Mouse (Mus musculus) 3134 (cell line): ENCODE data around the gene Hamp2.
"Not testable (repeated sequence)": the region's sequence is repeated elsewhere in the genome, so short reads cannot be mapped to it uniquely, and the experiment has no call there.

Source experiments
- DNase-seq: peaks from one replicate; pipeline ENCODE4 v3.0.0-alpha.2; 2011; ENCODE audit warnings: low spot score; ENCODE audit not compliant: insufficient read length; ENCODE audit errors: extremely low read depth

The Hamp2 gene

GRCm38 (mm10) chr7:30924581-30924980, at the start of gene Hamp2:
Gene Hamp2, minus strand, starts transcription at chr7:30924681.
- DNase-seq: not testable (repeated sequence)

- peak; percentile 74 for DNase-seq
These were observed 49.2 kb upstream of the Hamp2 start, which contains the start of gene Fam187b for GRCm38 (mm10) chr7:30973501-30974289. Gene Fam187b, plus strand, starts transcription at chr7:30973790.

DNA sequence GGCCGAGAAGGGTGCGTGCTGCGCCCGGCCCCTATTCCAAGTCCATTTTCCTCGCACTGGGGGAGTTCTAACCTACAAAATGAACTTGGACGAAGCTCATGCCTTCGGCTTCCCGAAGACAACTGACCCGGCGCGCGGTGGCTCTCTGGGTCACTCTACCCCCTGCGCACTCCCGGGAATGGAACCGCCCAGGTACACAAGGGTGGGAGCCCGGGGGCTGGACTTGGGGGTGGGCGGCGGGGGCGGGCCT, 48.7 kb upstream of the Hamp2 start, which contains the start of gene Lsr:
Gene Lsr, minus strand, starts transcription at position 214 of the 250 bp plus-strand sequence.
- DNase-seq: no peak

DNA sequence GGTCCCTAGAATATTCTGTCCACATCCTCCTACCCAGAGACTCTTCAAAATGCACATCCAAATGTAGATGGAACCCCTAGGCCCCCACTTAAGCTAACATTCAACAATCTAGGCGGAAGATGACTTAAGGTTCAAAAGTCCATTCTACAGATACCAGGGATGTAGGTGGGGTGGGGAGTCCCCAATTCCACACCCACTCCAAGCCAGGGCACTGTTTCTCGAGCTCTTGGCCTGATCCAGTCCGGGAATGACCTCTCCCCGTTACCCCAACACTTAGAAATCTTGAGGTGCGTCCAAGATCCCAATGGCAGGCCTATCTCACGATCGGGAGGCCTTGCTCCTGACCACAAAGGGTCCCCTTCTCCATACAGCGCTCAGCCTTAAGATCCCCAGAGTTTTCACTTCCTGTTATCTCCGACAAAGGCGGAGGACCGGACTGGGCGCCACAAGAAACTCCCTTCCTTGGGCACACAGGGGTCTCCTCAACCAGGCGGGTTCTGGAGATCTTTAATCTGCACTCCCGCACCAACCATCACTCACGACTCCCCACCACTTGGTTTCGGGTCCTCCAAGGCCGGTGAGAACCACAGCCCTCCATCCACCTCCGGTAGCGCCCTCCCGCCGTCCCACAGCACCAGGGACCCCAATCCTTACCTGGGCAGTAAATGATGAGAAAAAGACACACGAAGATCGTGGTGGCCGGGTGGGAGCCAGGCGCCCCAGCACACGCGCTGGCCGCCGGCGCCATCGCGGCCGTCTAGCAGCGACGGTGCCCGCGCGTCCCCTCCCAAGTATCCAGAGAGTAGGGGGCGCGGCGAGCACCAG, 48.2 kb upstream of the Hamp2 start:
- no peak for DNase-seq

DNA sequence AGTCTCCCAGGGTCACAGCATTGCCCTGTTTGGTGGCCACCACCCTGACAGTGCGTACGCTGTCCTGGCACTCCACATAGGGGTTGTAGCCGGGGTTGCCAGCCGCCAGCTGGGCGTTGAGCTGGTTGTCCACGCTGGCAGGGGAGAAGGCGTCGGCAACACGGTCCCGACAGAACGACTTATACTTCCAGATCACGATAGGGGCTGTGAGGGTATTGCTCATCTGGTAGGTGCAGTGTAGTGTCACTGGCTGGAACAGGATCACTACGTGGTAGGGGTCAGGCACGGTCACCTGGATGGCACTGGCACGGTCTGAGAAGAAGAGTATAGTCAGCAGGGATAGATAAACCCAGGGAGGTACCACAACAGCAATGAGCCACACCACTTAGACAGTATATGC, 47.4 kb upstream of the Hamp2 start:
- DNase-seq: no peak

GRCm38 (mm10) chr7:30969174-30969573, 44.7 kb upstream of the Hamp2 start:
- no peak for DNase-seq

GRCm38 (mm10) chr7:30968611-30969010, 44.1 kb upstream of the Hamp2 start:
- no peak for DNase-seq

- no peak for DNase-seq
These were observed 42.2 kb upstream of the Hamp2 start for GRCm38 (mm10) chr7:30966657-30967056.

DNA sequence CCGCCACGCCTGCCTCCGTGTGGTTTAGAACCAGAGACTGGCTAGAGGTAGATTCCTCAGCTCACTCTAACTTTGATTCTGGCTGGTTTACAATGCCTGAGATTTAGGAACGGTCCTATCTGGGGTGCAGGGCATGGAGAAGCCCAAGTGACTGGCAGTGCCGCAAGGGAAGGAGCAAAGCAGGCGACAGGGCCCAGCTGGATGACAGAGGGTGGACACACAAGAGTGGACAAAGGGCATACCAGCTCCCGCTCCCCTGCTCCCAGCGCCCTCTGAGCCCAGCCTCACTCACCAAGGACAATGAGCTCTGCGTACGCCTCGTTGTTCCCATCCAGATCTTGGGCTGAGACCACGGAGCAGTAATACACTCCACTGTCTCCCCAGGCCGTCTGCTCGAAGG, 41.2 kb upstream of the Hamp2 start:
- no peak for DNase-seq

DNA sequence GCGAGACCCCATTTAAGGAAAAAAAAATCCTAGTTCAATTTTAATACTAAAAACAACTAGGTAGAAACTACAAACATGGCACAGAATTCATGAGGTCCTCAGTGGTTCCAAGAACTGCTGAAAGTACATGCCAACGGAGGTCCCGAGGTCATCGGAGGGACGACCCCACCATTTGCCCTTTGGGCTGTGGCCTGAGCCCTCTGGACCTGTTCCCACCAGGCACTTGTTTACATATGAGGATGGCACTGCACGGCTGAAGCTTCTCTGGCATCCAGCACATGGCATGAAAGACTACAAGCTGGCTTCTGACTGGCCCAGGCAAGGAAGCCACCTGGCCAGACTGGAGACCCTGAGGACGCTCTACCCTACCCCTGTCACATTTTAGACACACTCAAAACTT, 39.9 kb upstream of the Hamp2 start:
- no peak for DNase-seq

DNA sequence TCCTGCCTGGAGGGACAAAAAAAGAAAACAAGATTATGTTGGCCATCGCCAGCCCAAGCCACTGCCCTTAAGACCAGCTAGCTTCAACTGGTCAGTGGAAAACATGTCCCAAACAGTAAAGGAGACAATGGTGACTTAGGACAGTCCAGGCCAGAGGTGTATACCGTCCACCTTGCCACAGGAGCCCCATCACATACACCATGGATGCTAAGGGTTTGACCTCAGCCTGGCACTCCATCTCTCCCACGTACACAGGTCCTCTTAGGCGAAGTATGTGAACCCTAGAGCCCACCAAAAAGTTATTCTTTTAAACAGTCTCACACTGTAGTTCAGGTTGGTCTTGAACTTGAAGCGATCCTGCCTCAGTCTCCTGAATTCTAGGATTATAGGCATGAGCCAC, 38.4 kb upstream of the Hamp2 start:
- no peak for DNase-seq

GRCm38 (mm10) chr7:30959786-30960349, 35.4 kb upstream of the Hamp2 start:
- DNase-seq: no peak

DNA sequence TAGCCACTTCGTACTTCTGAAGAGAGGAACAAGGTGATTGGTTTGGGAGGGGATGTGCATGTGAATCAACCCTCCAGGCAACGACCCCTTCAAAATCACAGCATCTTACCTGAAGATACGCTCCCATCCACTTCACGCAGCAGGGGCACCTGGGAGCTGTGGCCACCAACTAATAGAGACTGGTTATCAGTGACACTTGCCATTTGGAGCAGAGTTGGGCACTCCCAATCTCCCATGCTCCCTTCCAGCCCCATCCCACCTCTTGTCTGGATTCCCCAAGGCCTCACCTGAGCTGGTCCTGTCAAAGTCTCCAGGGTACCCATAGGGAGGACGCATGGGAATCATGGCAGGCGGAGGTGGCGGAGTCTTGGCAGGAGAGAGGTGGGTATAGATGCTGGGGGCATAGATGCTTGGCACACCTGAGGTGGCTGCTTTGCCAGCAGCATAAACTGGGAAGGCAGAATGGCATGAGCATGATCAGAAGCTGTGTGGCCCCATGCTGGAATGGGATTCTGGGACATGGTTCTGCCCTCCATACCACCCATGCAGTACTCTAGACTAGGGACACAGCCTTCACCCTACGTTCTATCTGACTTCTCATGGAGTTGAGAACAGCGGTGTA, 34.5 kb upstream of the Hamp2 start:
- no peak for DNase-seq

DNA sequence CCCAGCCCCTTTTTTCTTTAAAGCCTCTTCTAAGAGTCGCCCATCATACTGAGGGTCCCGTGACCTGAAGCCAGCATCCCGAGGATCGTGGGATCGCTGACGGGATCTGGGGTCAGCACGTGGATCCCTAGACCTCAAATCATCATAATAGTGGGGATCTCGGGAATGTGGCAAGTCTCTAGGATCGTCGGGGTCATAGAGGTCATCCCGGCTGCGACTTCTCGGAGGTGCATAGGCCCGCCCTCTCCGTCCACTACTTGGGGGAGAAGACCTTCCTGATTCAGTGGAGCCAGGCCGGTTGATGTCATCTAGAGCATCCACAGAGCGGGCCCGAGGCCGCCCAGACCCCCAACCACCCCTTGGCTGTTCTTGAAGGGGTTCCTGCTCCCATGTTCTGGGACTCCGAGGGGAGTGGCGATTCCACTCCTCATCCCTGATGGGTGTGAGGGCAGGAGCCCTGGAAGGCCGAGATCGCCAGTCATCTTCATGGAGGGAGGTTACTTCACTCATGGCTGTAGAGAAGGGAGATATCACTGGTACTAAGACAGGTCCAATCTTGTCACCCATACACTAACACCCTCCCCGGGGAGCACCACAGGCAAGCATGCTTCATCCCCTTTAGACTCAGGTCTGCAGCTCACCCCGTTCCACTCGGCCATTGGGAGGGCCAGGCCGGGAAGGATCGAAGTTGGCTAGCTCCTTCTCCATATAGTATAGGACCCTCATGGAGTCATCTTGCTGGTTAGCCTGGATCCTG, 33.8 kb upstream of the Hamp2 start:
- DNase-seq: no peak

- peak; percentile 90 for DNase-seq
These were observed 32.9 kb upstream of the Hamp2 start for GRCm38 (mm10) chr7:30957367-30957783.

DNA sequence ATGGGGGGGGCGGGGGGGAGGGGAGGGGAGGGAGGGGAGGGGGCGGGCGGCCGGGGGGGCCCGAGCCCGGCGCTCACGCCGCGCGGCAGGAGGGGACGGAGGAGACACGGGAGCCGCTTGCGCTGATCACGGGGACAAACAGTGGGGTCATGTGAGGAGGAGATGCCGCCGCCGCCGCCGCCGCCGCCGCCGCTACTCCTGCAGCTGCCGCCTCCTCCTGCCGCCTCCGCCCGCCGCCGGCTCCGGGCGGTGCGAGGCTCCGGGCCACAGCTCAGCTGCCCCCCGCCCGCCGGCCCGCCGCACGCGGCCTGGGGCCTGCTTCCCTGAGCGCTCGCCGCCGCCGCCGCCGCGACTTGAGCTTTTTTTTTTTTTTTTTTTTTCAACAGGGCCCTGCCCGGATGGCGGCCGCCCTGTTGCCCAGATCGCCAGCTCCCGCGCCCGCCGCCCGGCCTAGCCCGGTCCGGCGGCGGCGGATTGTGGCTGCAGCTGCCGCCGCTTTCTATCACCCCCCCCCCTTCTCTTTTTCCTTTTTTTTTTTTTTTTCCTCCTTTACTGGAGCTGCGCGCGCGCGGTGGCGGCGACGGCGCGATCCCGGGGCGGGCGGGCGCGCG, 32.4 kb upstream of the Hamp2 start, which contains the start of gene Usf2:
Gene Usf2, minus strand, starts transcription at position 48 of the 611 bp plus-strand sequence.
- no peak for DNase-seq

- DNase-seq: no peak
These were observed 31.9 kb upstream of the Hamp2 start for GRCm38 (mm10) chr7:30956357-30956751.

DNA sequence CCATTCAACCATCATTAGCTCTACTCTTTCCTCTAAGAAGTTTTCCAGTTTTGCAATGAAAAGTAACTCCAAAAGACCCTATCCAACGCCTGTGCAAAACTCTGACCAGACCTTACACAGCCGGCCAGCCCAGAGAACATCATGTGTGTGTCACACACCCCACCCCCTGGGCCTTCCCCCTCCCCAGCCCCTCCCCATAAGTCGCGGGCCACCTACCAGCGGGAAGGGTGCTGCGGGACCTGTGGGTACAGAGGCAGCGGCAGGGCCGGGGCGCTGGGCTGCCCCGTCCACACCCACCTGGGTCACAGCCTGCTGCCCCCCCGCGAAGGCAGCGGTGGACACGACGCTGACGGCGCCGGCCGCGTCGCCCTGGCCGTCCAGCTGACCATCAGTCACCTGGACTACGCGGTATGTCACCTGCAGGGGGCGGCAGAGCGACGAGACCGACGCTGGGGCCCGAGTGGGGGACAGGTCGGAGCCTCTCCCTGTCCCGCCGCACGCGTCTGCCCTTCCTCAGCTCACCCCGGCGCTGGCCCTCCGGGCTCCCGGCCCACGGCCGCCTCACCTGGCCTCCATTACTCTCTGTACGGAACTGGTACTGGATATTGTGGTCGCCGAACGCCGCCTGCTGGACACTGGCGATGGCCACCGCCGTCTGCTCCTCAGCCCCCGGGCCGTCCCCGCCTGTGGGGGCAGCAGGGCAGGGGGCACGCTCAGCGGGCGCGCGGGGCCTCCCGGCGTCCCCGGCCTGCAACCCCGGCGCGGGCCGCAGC, 31.3 kb upstream of the Hamp2 start:
- peak; percentile 86 for DNase-seq

DNA sequence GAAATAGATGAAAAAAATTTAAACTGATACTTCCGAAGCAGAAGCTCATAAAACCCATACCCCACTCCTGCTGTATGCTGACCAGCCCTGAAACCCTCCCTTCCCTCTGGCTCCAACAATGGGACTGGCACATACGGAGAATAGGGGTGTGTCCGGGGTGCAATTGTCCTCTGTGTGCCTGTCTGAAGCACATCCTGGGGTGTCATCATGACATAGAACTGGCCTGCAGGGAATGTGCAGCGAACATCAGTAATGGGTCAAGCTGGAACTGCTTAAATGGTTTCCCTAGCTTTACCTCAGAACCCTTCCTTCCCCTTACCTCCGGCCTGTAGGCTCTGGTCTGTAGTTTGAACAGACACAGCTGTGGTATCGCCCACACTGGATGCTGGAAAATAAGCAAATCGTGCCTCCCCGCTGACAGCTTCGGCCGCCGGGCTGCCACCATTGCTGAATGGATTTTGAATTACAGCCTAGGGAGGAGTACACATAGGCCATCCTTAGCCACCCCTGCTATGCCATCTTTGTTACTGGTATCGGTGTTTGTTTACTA, 30.6 kb upstream of the Hamp2 start:
- DNase-seq: no peak
